Mouse (Mus musculus): ENCODE results near the gene Sema5a.

Gene Sema5a

GRCm38 (mm10) chr15:32254806-32255205 lies 10.2 kb downstream of the Sema5a start:
- DNase-seq, result no peak

GRCm38 (mm10) chr15:32257340-32257739 lies 12.7 kb downstream of the Sema5a start:
- no peak for DNase-seq

- DNase-seq, result peak; percentile 37
Observed at GRCm38 (mm10) chr15:32257886-32258319, 13.3 kb downstream of the Sema5a start.

GRCm38 (mm10) chr15:32259362-32260096 lies 14.9 kb downstream of the Sema5a start:
- no peak for DNase-seq

GRCm38 (mm10) chr15:32260942-32261341 lies 16.3 kb downstream of the Sema5a start:
- DNase-seq, result no peak

- no peak for DNase-seq
Observed at GRCm38 (mm10) chr15:32263651-32264050, 19.0 kb downstream of the Sema5a start.

GRCm38 (mm10) chr15:32264822-32265377 lies 20.3 kb downstream of the Sema5a start:
- no peak for DNase-seq

- peak; percentile 71 for DNase-seq
Observed at GRCm38 (mm10) chr15:32265378-32265934, 20.8 kb downstream of the Sema5a start.

- no peak for DNase-seq
Observed at GRCm38 (mm10) chr15:32266122-32266820, 21.7 kb downstream of the Sema5a start.

- no peak for DNase-seq
Observed at GRCm38 (mm10) chr15:32270106-32270505, 25.5 kb downstream of the Sema5a start.

GRCm38 (mm10) chr15:32273925-32274324 lies 29.3 kb downstream of the Sema5a start:
- DNase-seq, result peak; percentile 33

- no peak for DNase-seq
Observed at GRCm38 (mm10) chr15:32275020-32275419, 30.4 kb downstream of the Sema5a start.

- no peak for DNase-seq
Observed at GRCm38 (mm10) chr15:32278600-32278999, 34.0 kb downstream of the Sema5a start.

- DNase-seq, result peak; percentile 34
Observed at GRCm38 (mm10) chr15:32281374-32281773, 36.8 kb downstream of the Sema5a start.

- DNase-seq, result no peak
Observed at GRCm38 (mm10) chr15:32284688-32285087, 40.1 kb downstream of the Sema5a start.

- DNase-seq, result no peak
Observed at GRCm38 (mm10) chr15:32286296-32286695, 41.7 kb downstream of the Sema5a start.

- DNase-seq, result peak; percentile 55
Observed at GRCm38 (mm10) chr15:32288480-32288879, 43.9 kb downstream of the Sema5a start.

GRCm38 (mm10) chr15:32291000-32291399 lies 46.4 kb downstream of the Sema5a start:
- no peak for DNase-seq

GRCm38 (mm10) chr15:32296523-32296922 lies 51.9 kb downstream of the Sema5a start:
- no peak for DNase-seq

GRCm38 (mm10) chr15:32297266-32297665 lies 52.7 kb downstream of the Sema5a start:
- no peak for DNase-seq

- DNase-seq, result no peak
Observed at GRCm38 (mm10) chr15:32298525-32298924, 53.9 kb downstream of the Sema5a start.

- no peak for DNase-seq
Observed at GRCm38 (mm10) chr15:32300991-32301390, 56.4 kb downstream of the Sema5a start.

- no peak for DNase-seq
Observed at GRCm38 (mm10) chr15:32306557-32307243, 62.1 kb downstream of the Sema5a start.

Measured in kidney, postnatal 14 days (tissue).